In the genomic region with DNA sequence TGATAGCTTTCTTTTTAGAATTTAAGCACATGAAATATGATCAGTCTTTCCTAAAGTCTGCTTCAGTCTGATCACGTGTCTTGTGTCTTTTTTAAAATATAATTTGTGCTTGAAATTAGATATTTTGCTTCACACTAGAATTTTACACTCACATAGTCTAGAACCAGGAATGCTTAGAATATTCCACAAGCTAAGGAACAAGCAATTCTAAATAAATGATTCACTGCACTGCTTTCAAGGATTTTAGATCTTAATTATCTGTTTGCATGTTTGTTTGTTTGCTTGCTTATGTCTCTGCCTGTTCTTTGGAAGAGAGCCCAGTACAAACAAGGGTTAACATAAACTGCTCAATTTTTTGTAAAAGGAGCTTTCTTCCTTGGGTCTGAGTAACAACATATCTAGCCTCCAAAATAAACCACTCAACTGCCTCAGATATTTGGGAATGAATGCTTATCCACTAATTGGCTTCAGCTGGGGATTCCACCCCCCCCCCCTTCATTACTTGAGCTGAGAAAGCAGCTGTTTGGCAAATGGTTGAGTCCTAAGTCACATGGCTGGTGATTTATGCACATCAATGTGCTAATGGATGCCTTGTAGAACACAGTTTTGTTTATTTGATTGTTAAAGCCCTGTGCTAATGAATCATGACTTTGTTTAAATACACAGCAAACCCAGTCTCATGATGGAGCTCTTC, we compare ENCODE assay signal across 7 mouse cellular contexts.
A peak's percentile ranks its signal among the peaks of the same experiment; 100 is the strongest.
DNase-seq lines count a peak whose midpoint lies in the region; ATAC-seq lines count a peak whose summit lies in the region.

No protein-coding gene starts in this region.

- ATAC-seq in embryonic facial prominence, embryonic 13.5 days (ENCODE audit: insufficient number of reproducible peaks, insufficient read depth, low FRiP score, low TSS enrichment, low read depth), result no peak
- ATAC-seq in hindbrain, embryonic 13.5 days (ENCODE audit: low FRiP score), result peak; percentile 63

- no peak overlapping the region for H3K9ac ChIP-seq in embryonic facial prominence, embryonic 13.5 days
- H3K9ac ChIP-seq in hindbrain, embryonic 13.5 days, result no peak overlapping the region

- 0 out of 2 replicates have a peak overlapping the region, but pooled peaks have one; percentile 48 for H3K27ac ChIP-seq in embryonic facial prominence, embryonic 13.5 days
- H3K27ac ChIP-seq in hindbrain, embryonic 13.5 days, result no peak overlapping the region

- H3K27me3 ChIP-seq in embryonic facial prominence, embryonic 13.5 days, result no peaks in the 10 kb centered on the region
- no peaks in the 10 kb centered on the region for H3K27me3 ChIP-seq in hindbrain, embryonic 13.5 days

- H3K36me3 ChIP-seq in embryonic facial prominence, embryonic 13.5 days, result no peaks in the 10 kb centered on the region
- no peaks in the 10 kb centered on the region for H3K36me3 ChIP-seq in hindbrain, embryonic 13.5 days

- DNase-seq in left cerebral cortex, postnatal 4 days, result peak; percentile 23
- no peak for DNase-seq in left cerebral cortex, postnatal 36 days (ENCODE audit: low spot score in 2 of 2)
- peak; percentile 5 for DNase-seq in retina, postnatal 7 days (ENCODE audit: low read depth, low spot score)
- DNase-seq in cerebellum, adult 9-11 months, result no peak
- DNase-seq in cerebellum, postnatal 36 days, result no peak

- H3K9me3 ChIP-seq in embryonic facial prominence, embryonic 13.5 days, result no peaks in the 10 kb centered on the region
- no peaks in the 10 kb centered on the region for H3K9me3 ChIP-seq in hindbrain, embryonic 13.5 days

- H3K4me3 ChIP-seq in embryonic facial prominence, embryonic 13.5 days, result no peak overlapping the region
- no peak overlapping the region for H3K4me3 ChIP-seq in hindbrain, embryonic 13.5 days

- intact Hi-C loops in left cerebral cortex, postnatal 4 days (cut with DNase I), result no loop called here
- intact Hi-C loops in left cerebral cortex, postnatal 36 days (cut with DNase I), result no loop called here

- H3K4me2 ChIP-seq in embryonic facial prominence, embryonic 13.5 days, result no peak overlapping the region
- no peak overlapping the region for H3K4me2 ChIP-seq in hindbrain, embryonic 13.5 days

- H3K4me1 ChIP-seq in embryonic facial prominence, embryonic 13.5 days, result peaks cover 8% of the 10 kb centered on the region
- H3K4me1 ChIP-seq in hindbrain, embryonic 13.5 days (replicated peaks), result 0 out of 2 replicates have a peak, but pooled peaks cover 7% of the 10 kb centered on the region

- 10% methylated on average over 1 of the region's 1 CpGs for WGBS in embryonic facial prominence, embryonic 13.5 days
- 87% methylated on average over 1 of the region's 1 CpGs for WGBS in hindbrain, embryonic 13.5 days

Comparison
In these comparisons a context has a peak if more than half of its experiments do, and no peak if none do; other contexts are left out.
1. DNase-seq: peak in left cerebral cortex, postnatal 4 days (single experiment) and retina, postnatal 7 days (single experiment); none in left cerebral cortex, postnatal 36 days (0 of 2), cerebellum, adult 9-11 months (single experiment) and cerebellum, postnatal 36 days (0 of 2).